Mouse (Mus musculus): ENCODE measurements around the gene Ppil6. TPM values are rescaled to one million over a fixed set of nuclear protein-coding genes. Genes with fewer than 3 reads are reported as not detected.

The Ppil6 gene
- polyA plus RNA-seq, 1 experiment: 0.08 TPM

- no peak overlapping the region for H3K4me3 ChIP-seq (ENCODE audit: insufficient read depth, poor library complexity, severe bottlenecking)
- H3K27me3 ChIP-seq (ENCODE audit: control insufficient read depth, insufficient read depth, insufficient read length): no peaks in the 10 kb centered on the region
- TF ChIP-seq CTCF (IDR thresholded peaks at IDR 0.05; ENCODE audit: control insufficient read depth, insufficient read depth, insufficient read length) (no peak), MYOG (IDR thresholded peaks at IDR 0.05; ENCODE audit: control insufficient read depth, extremely low read depth, insufficient read length) (no peak)
- H3K79me3 ChIP-seq (ENCODE audit: low read depth): no peaks in the 10 kb centered on the region
- H3K79me2 ChIP-seq (ENCODE audit: control insufficient read depth, insufficient read depth): peaks cover 2% of the 10 kb centered on the region
- H3ac ChIP-seq (ENCODE audit: control insufficient read depth, insufficient read length, low read depth): no peak overlapping the region
- H3K36me3 ChIP-seq (ENCODE audit: control insufficient read depth, insufficient read depth): peaks cover 16% of the 10 kb centered on the region
These were observed 47.7 kb downstream of the Ppil6 start for GRCm38 (mm10) chr10:41537983-41538330.

DNA sequence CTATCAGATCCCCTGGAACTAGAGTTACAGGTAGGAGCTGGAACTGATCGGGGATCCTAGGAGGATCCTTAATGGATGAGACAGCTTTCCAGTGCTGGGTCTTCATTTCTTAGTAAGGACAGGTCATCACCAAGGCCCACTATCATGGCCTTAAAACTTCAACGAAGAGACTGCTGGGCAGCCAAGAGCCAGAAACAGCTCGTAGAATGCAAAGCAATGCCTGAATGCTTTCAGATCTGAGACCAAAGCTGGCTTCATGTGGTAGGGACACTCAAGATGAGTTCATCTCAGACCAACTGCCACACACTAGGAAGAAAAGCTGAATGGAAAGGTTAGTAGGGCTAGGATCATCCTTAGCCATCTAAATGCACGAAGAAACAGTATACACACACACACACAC, 48.7 kb downstream of the Ppil6 start:
- no peaks in the 10 kb centered on the region for H3K27me3 ChIP-seq (ENCODE audit: control insufficient read depth, insufficient read depth, insufficient read length)
- H3ac ChIP-seq (ENCODE audit: control insufficient read depth, insufficient read length, low read depth): no peak overlapping the region
- no peak overlapping the region for H3K4me3 ChIP-seq (ENCODE audit: insufficient read depth, poor library complexity, severe bottlenecking)
- H3K79me3 ChIP-seq (ENCODE audit: low read depth): no peaks in the 10 kb centered on the region
- H3K79me2 ChIP-seq (ENCODE audit: control insufficient read depth, insufficient read depth): no peaks in the 10 kb centered on the region
- TF ChIP-seq MYOD1 (IDR thresholded peaks at IDR 0.05; ENCODE audit: control insufficient read depth, insufficient read length, low read depth) (no peak), MYOG (IDR thresholded peaks at IDR 0.05; ENCODE audit: control insufficient read depth, extremely low read depth, insufficient read length) (no peak), MAX (IDR thresholded peaks at IDR 0.05) (no peak), CTCF (IDR thresholded peaks at IDR 0.05; ENCODE audit: control insufficient read depth, insufficient read depth, insufficient read length) (no peak)
- H3K36me3 ChIP-seq (ENCODE audit: control insufficient read depth, insufficient read depth): peaks cover 14% of the 10 kb centered on the region

DNA sequence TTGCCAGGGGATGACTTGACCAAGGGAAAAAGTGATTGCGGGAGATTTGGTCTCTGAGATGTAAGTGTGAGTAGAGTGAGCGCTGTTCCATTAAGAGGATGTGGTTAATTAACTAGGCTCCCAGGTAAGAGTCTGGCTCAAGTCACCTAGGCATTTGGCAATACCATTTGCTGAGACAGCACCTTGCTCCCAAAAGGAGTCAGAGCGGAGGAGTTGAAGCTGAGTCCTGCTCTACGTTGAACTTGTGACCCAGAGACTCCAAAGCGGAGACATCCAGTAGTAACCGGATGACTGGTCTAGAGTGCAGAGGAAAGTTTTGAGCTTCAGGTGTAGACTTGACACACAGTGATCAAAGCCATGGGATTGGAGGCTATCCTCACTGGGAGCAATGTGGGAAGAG, 51.8 kb downstream of the Ppil6 start:
- no peaks in the 10 kb centered on the region for H3K79me2 ChIP-seq (ENCODE audit: control insufficient read depth, insufficient read depth)
- H3K27me3 ChIP-seq (ENCODE audit: control insufficient read depth, insufficient read depth, insufficient read length): no peaks in the 10 kb centered on the region
- no peaks in the 10 kb centered on the region for H3K36me3 ChIP-seq (ENCODE audit: control insufficient read depth, insufficient read depth)
- H3K79me3 ChIP-seq (ENCODE audit: low read depth): no peaks in the 10 kb centered on the region
- no peak overlapping the region for H3K4me3 ChIP-seq (ENCODE audit: insufficient read depth, poor library complexity, severe bottlenecking)
- no peak overlapping the region for H3ac ChIP-seq (ENCODE audit: control insufficient read depth, insufficient read length, low read depth)
- TF ChIP-seq CTCF (IDR thresholded peaks at IDR 0.05; ENCODE audit: control insufficient read depth, insufficient read depth, insufficient read length) (no peak), USF1 (IDR thresholded peaks at IDR 0.05; ENCODE audit: low read depth) (no peak), FOSL1 (IDR thresholded peaks at IDR 0.05; ENCODE audit: insufficient read depth, low read length, poor library complexity, severe bottlenecking) (no peak), MYOG (IDR thresholded peaks at IDR 0.05; ENCODE audit: control insufficient read depth, extremely low read depth, insufficient read length) (no peak), MAX (IDR thresholded peaks at IDR 0.05) (no peak), MYOD1 (IDR thresholded peaks at IDR 0.05; ENCODE audit: control insufficient read depth, insufficient read length, low read depth) (no peak), CEBPB (IDR thresholded peaks at IDR 0.05; ENCODE audit: low read depth) (no peak)

- TF ChIP-seq CEBPB (IDR thresholded peaks at IDR 0.05; ENCODE audit: low read depth) (no peak), CTCF (IDR thresholded peaks at IDR 0.05; ENCODE audit: control insufficient read depth, insufficient read depth, insufficient read length) (no peak), USF1 (IDR thresholded peaks at IDR 0.05; ENCODE audit: low read depth) (no peak), MAX (IDR thresholded peaks at IDR 0.05) (no peak), MYOD1 (IDR thresholded peaks at IDR 0.05; ENCODE audit: control insufficient read depth, insufficient read length, low read depth) (no peak), MYOG (IDR thresholded peaks at IDR 0.05; ENCODE audit: control insufficient read depth, extremely low read depth, insufficient read length) (no peak), FOSL1 (IDR thresholded peaks at IDR 0.05; ENCODE audit: insufficient read depth, low read length, poor library complexity, severe bottlenecking) (no peak)
- Histone ChIP-seq H3K79me3 (ENCODE audit: low read depth) (no peaks in the 10 kb centered on the region), H3K27me3 (ENCODE audit: control insufficient read depth, insufficient read depth, insufficient read length) (no peaks in the 10 kb centered on the region), H3K79me2 (ENCODE audit: control insufficient read depth, insufficient read depth) (no peaks in the 10 kb centered on the region), H3K4me3 (ENCODE audit: insufficient read depth, poor library complexity, severe bottlenecking) (no peak overlapping the region), H3K36me3 (ENCODE audit: control insufficient read depth, insufficient read depth) (no peaks in the 10 kb centered on the region), H3ac (ENCODE audit: control insufficient read depth, insufficient read length, low read depth) (no peak overlapping the region)
These were observed 53.2 kb downstream of the Ppil6 start for GRCm38 (mm10) chr10:41543439-41543838.

DNA sequence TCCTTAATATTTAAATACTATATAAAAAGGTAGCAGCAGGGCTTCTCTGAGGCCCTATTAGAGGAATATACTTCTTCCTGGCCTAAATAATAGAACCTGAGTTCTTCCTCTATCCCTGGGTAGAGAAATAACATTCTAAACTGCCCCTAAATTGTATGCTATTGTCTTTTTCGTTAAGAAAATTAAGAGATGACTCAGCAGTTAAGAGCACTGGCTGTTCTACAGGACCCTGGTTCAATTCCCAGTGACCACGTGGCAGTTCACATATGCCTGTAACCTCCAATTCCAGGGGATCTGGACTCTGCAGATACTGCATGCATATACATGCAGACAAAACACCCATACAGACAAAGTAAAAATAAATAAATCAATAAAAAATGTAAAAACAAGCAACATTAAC, 53.6 kb downstream of the Ppil6 start:
- no peaks in the 10 kb centered on the region for H3K79me2 ChIP-seq (ENCODE audit: control insufficient read depth, insufficient read depth)
- H3K79me3 ChIP-seq (ENCODE audit: low read depth): no peaks in the 10 kb centered on the region
- H3K27me3 ChIP-seq (ENCODE audit: control insufficient read depth, insufficient read depth, insufficient read length): no peaks in the 10 kb centered on the region
- TF ChIP-seq CTCF (IDR thresholded peaks at IDR 0.05; ENCODE audit: control insufficient read depth, insufficient read depth, insufficient read length) (no peak), FOSL1 (IDR thresholded peaks at IDR 0.05; ENCODE audit: insufficient read depth, low read length, poor library complexity, severe bottlenecking) (no peak), MAX (IDR thresholded peaks at IDR 0.05) (no peak), MYOG (IDR thresholded peaks at IDR 0.05; ENCODE audit: control insufficient read depth, extremely low read depth, insufficient read length) (no peak), MYOD1 (IDR thresholded peaks at IDR 0.05; ENCODE audit: control insufficient read depth, insufficient read length, low read depth) (no peak), CEBPB (IDR thresholded peaks at IDR 0.05; ENCODE audit: low read depth) (no peak), USF1 (IDR thresholded peaks at IDR 0.05; ENCODE audit: low read depth) (no peak)
- no peak overlapping the region for H3K4me3 ChIP-seq (ENCODE audit: insufficient read depth, poor library complexity, severe bottlenecking)
- no peak overlapping the region for H3ac ChIP-seq (ENCODE audit: control insufficient read depth, insufficient read length, low read depth)
- H3K36me3 ChIP-seq (ENCODE audit: control insufficient read depth, insufficient read depth): no peaks in the 10 kb centered on the region

- no peak for TF ChIP-seq CTCF (IDR thresholded peaks at IDR 0.05; ENCODE audit: control insufficient read depth, insufficient read depth, insufficient read length)
- no peak for TF ChIP-seq MAX (IDR thresholded peaks at IDR 0.05)
- no peak for TF ChIP-seq MYOG (IDR thresholded peaks at IDR 0.05; ENCODE audit: control insufficient read depth, extremely low read depth, insufficient read length)
- no peak for TF ChIP-seq CEBPB (IDR thresholded peaks at IDR 0.05; ENCODE audit: low read depth)
- no peak for TF ChIP-seq USF1 (IDR thresholded peaks at IDR 0.05; ENCODE audit: low read depth)
- H3ac ChIP-seq (ENCODE audit: control insufficient read depth, insufficient read length, low read depth): no peak overlapping the region
These were observed 54.4 kb downstream of the Ppil6 start for GRCm38 (mm10) chr10:41544481-41545190.

More at GRCm38 (mm10) chr10:41544481-41545190, 54.4 kb downstream of the Ppil6 start:
- Histone ChIP-seq H3K4me3 (ENCODE audit: insufficient read depth, poor library complexity, severe bottlenecking) (no peak overlapping the region), H3K79me2 (ENCODE audit: control insufficient read depth, insufficient read depth) (no peaks in the 10 kb centered on the region), H3K79me3 (ENCODE audit: low read depth) (no peaks in the 10 kb centered on the region), H3K27me3 (ENCODE audit: control insufficient read depth, insufficient read depth, insufficient read length) (no peaks in the 10 kb centered on the region), H3K36me3 (ENCODE audit: control insufficient read depth, insufficient read depth) (no peaks in the 10 kb centered on the region)

Measured in C2C12 (cell line).